Mouse (Mus musculus) spleen, adult 2 months (tissue): ENCODE data around the gene Clec2e.
"Not testable (repeated sequence)": the region's sequence is repeated elsewhere in the genome, so short reads cannot be mapped to it uniquely, and the experiment has no call there.

Experiments used
- CTCF ChIP-seq: fragments of 200-500 bp; IDR thresholded peaks from 2 replicates; pipeline ENCODE4 v1.5.1; 2011; ENCODE audit warnings: mild to moderate bottlenecking, inconsistent platforms; ENCODE audit not compliant: insufficient read depth, insufficient read length, insufficient replicate concordance; ENCODE audit errors: extremely low read depth
- POLR2A ChIP-seq: fragments of 200-500 bp; IDR thresholded peaks from 2 replicates; pipeline ENCODE4 v1.6.1; 2011; ENCODE audit warnings: low read depth, low read length, inconsistent platforms

DNA sequence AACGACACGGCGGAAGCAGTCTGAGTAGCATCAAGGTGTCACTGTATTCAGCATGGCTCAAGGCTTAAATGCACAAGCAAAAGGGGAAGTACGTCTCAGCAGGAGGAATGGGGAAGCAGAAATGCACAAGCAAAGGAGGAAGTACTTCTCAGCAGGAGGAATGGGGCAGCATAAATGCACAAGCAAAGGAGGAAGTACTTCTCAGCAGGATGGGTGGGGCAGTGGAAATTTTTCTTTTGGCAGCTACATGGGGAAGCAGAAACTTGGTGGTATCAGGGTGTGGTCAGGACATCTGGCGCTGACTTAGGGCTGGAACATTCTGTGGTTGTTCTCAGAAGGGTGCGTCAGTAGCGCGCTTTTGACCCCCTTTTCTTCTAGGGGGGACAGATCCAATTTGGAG, 12.1 kb downstream of the Clec2e start:
- not testable (repeated sequence) for TF ChIP-seq POLR2A, CTCF
